Mouse (Mus musculus): ENCODE data around the gene Iqschfp.

DNA sequence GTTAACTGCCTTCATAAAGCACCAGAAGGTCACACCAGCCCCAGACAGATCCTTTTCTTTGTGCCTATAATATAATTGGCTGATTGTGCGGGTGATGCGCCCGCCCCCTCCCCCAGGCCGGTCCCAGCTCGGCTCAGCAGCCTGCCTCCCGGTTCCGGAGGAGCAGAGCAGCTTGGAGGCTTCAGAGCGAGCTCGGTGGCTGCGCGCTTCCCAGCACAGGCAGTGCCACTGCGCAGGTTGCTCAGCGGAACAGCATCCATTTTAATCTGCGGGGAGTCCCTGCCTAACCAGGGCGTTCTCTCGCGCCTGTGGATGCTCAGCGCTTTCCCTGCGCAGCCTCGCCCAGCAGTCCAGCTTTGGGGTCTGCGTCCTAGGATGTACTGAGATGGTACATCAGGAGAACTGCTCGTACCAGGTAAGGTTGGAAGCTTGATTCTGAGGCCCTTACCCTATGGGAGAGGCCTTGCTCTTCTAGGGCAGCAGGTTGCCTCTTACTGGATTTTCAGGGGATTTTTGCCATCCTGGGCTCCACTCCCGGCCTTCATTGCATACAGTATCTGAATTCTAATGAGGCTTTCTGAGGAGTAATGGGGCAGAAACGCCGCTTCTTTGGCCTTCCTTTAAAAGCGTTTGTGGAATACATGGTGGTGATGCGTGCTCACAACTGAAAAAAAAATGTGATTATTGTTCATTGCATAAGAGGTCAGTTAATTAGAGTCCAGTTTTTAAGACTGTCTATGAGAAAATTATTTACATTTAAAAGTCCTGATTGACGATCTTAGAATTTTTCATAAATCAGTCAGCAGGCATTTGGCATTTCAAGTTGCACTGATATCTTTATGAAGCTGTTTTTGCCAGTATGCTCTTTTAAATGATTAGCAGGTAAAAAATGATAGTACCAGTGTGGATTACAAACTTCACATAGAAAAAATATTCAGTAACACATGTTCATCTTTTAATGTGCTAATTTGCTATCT is 680.5 kb downstream of the Iqschfp start:
- TF ChIP-seq CTCF (IDR thresholded peaks at IDR 0.05) (no peak), EP300 (IDR thresholded peaks at IDR 0.05) (no peak)

Data from lung, postnatal 0 days (tissue).